Mouse (Mus musculus) stomach, postnatal 0 days (tissue): ENCODE measurements around the gene Defb36. TPM values are rescaled to one million over a fixed set of nuclear protein-coding genes. Genes with fewer than 3 reads are reported as not detected.

ENCODE experiments used
- ATAC-seq: fragments of 200-750 bp; cut with Nextera tagmentation; 2 replicates; pipeline ENCODE4 v1.8.0; 2017; ENCODE audit not compliant: low FRiP score, low TSS enrichment
- DNase-seq: peaks from one replicate; pipeline ENCODE4 v3.0.0-alpha.2; 2016; ENCODE audit warnings: low spot score
- H3K27ac ChIP-seq: fragments of 300-500 bp; sonication (generic); replicated peaks from 2 replicates; pipeline ENCODE4 v1.5.1; 2014; ENCODE audit warnings: mild to moderate bottlenecking, control low read depth
- H3K27me3 ChIP-seq: fragments of 300-500 bp; sonication (generic); 2 replicates; pipeline ENCODE4 v1.6.1; 2014; ENCODE audit warnings: low read length; ENCODE audit not compliant: control insufficient read depth, insufficient read depth
- H3K36me3 ChIP-seq: fragments of 300-500 bp; sonication (generic); 2 replicates; pipeline ENCODE4 v1.6.1; 2014; ENCODE audit warnings: low read length, mixed read lengths; ENCODE audit not compliant: control insufficient read depth, insufficient read depth
- H3K4me1 ChIP-seq: fragments of 300-500 bp; sonication (generic); replicated peaks from 2 replicates; pipeline ENCODE4 v1.6.1; 2014; ENCODE audit warnings: antibody characterized with exemption; ENCODE audit not compliant: control insufficient read depth, insufficient read depth
- H3K4me2 ChIP-seq: fragments of 300-500 bp; sonication (generic); replicated peaks from 2 replicates; pipeline ENCODE4 v1.6.1; 2014; ENCODE audit warnings: low read depth, mild to moderate bottlenecking, control low read depth, moderate library complexity
- H3K4me3 ChIP-seq: fragments of 300-500 bp; sonication (generic); 2 replicates; pipeline ENCODE4 v1.5.1; 2014; ENCODE audit warnings: low read depth, low read length, control low read depth
- H3K9ac ChIP-seq: fragments of 300-500 bp; sonication (generic); 2 replicates; pipeline ENCODE4 v1.6.1; 2014; ENCODE audit warnings: mild to moderate bottlenecking, low read length, control low read depth, mixed read lengths
- H3K9me3 ChIP-seq: fragments of 300-500 bp; sonication (generic); 2 replicates; pipeline ENCODE4 v1.6.1; 2016; ENCODE audit warnings: low read length; ENCODE audit not compliant: control insufficient read depth
- CTCF ChIP-seq: IDR thresholded peaks from 2 replicates; pipeline ENCODE4 v1.5.1; 2016; ENCODE audit warnings: antibody characterized with exemption, low read depth, mild to moderate bottlenecking, moderate library complexity
- EP300 ChIP-seq: optimal IDR thresholded peaks from 2 replicates; pipeline ENCODE3; 2016; ENCODE audit warnings: antibody characterized with exemption
- WGBS: fragments of 180-500 bp; shearing (Covaris S2); extraction: QIAGEN DNeasy Blood & Tissue Kit; methylation state at CpG from one replicate; pipeline ENCODE4 v1.1.7; 2014; 5-methylcytosine and 5-hydroxymethylcytosine counted together
- polyA plus RNA-seq: library from polyadenylated mRNA; unstranded; fragments of >200 nt; fragmentation: Nextera tagmentation; extraction: Ambion mirVana; gene quantifications from 2 replicates; pipeline ENCODE4 v1.2.1, GENCODE M21; 2015

The Defb36 gene
- 0.23 TPM in 1 of 2 replicates, not detected in the other for polyA plus RNA-seq

DNA sequence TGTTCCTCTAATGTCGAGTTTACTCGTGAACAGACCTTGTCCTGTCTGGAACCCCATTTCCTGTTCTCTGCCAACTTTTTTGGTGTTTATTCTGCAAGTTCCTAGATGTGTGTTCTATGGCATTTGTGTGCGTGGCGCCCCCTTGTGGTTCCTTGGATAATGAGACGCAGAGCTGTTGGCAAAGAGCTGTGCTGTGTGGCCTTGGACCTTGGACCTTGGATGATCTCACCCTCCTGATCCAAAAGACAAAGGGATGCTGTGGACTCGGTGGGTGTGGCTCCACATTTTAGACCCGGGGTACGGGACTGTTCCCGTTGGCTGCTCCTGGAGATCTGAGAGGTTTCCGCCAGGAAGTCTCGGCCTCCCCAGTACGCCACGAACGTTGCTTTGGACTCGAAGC is at the start of gene Defb36:
Gene Defb36 (plus strand): TSS at position 271 of the 400 bp plus-strand sequence.
- ATAC-seq: 0 out of 2 replicates have a peak, but pooled peaks have one; percentile 22

DNA sequence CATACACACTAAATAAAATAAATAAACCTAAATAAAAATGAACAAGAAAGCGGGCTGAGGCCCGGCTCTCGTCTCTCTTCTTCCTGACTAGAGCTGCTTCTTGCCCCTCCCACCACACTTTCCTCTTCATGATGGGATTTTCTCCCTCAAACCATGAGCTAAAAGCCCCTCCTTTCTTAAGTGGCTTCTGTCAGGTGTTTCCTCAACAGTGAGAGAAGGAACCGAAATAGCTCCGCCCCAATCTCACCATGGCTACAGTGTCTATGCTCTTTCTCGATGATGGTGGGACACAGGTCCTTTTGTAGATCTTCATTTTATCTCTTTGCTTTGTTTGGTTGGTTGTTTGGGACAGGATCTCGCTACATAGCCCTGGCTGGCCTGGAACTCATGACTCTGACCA is 47.5 kb upstream of the Defb36 start:
- 84% methylated on average over 7 of the region's 7 CpGs for WGBS

More for the DNA sequence above, at the start of gene Defb36:
- Histone ChIP-seq H3K4me2 (no peak within 1 kb of the TSS), H3K9ac (no peak within 1 kb of the TSS), H3K4me3 (no peak within 1 kb of the TSS), H3K36me3 (no peaks in the 10 kb centered on the region), H3K27me3 (no peaks in the 10 kb centered on the region), H3K4me1 (no peaks in the 10 kb centered on the region), H3K9me3 (no peaks in the 10 kb centered on the region), H3K27ac (no peak within 1 kb of the TSS)
- TF ChIP-seq EP300 (no peak), CTCF (peak; percentile 64)
- 81% methylated on average over 15 of the region's 15 CpGs for WGBS
- peak; percentile 49 for DNase-seq

DNA sequence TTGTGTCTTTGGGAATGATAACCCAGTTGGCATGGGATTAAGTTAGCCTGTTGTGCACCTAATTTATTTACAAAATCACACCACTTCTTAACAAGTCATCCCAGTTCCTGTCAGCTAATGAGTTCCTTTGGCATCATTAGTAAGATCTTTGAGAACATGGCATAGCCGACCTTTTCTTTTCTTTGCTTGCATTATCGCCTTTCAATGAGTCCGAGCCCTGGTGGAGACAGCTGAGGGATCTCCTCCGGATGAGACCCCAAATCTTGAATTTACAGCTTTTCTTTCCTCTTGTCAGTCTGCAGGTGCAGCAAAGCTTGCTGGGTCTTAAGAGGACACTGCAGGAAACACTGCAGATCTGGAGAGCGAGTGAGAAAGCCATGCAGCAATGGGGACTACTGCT is 35.1 kb upstream of the Defb36 start, which contains the start of gene Gm17416:
Gene Gm17416 (plus strand): TSS at position 301 of the 400 bp plus-strand sequence.
- no peaks in the 10 kb centered on the region for H3K27me3 ChIP-seq
- no peaks in the 10 kb centered on the region for H3K9me3 ChIP-seq
- no peak within 1 kb of the TSS for H3K4me2 ChIP-seq
- no peaks in the 10 kb centered on the region for H3K4me1 ChIP-seq
- DNase-seq (no peak), ATAC-seq (no peak)
- TF ChIP-seq EP300 (no peak), CTCF (no peak)
- no peak within 1 kb of the TSS for H3K27ac ChIP-seq
- H3K36me3 ChIP-seq: no peaks in the 10 kb centered on the region
- no peak within 1 kb of the TSS for H3K9ac ChIP-seq
- H3K4me3 ChIP-seq: no peak within 1 kb of the TSS
- WGBS: 90% methylated on average over 5 of the region's 5 CpGs

More for the DNA sequence above, 47.5 kb upstream of the Defb36 start:
- no peaks in the 10 kb centered on the region for H3K36me3 ChIP-seq
- ATAC-seq (no peak), DNase-seq (no peak)
- TF ChIP-seq EP300 (no peak), CTCF (no peak)
- H3K9ac ChIP-seq: no peak overlapping the region
- no peak overlapping the region for H3K27ac ChIP-seq
- H3K27me3 ChIP-seq: no peaks in the 10 kb centered on the region
- H3K4me1 ChIP-seq: no peaks in the 10 kb centered on the region
- no peak overlapping the region for H3K4me3 ChIP-seq
- no peaks in the 10 kb centered on the region for H3K9me3 ChIP-seq
- H3K4me2 ChIP-seq: no peak overlapping the region

DNA sequence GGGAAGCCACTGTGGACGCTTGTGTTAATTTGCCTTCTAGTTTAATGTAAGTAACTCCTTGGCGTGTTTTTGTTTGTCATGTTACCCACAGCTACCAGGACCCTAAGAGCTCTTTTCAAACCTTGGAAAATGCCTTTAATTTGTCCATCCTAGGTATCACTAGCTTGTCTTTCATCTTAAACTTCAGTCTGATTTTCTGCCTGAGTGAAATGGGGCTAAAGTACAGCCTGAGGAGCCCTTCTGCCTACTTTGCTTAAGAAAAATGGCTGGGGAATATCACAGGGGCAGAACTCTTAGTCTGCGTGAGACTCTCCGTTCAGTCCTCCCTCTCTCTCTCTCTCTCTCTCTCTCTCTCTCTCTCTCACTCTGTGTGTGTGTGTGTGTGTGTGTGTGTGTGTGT is 34.2 kb upstream of the Defb36 start:
- H3K9me3 ChIP-seq: no peaks in the 10 kb centered on the region
- H3K4me1 ChIP-seq: no peaks in the 10 kb centered on the region
- no peak overlapping the region for H3K9ac ChIP-seq
- 62% methylated on average over 4 of the region's 4 CpGs for WGBS
- H3K36me3 ChIP-seq: no peaks in the 10 kb centered on the region
- no peak overlapping the region for H3K4me3 ChIP-seq
- H3K4me2 ChIP-seq: no peak overlapping the region
- no peaks in the 10 kb centered on the region for H3K27me3 ChIP-seq
- ATAC-seq (no peak), DNase-seq (no peak)
- TF ChIP-seq EP300 (no peak), CTCF (no peak)
- no peak overlapping the region for H3K27ac ChIP-seq

DNA sequence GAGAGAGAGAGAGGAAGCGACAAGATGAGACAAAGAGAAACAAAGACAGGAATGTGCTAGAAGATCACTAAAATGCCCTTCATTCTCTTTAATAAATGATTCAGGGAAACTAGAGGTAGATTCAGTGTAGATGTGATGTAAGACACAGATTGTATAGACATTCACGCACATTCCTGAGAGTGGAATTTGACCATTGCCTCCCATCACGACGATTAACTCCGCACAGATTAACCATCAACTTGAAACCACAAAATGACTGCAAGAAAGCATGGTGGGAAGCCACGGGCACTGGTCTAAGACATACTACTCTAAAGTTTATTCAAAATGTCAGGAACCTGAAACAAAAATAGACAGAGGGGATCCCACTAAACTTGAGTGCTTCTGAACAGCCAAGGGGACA is 33.8 kb upstream of the Defb36 start:
- DNase-seq (no peak), ATAC-seq (no peak)
- Histone ChIP-seq H3K9ac (no peak overlapping the region), H3K27ac (no peak overlapping the region), H3K4me2 (no peak overlapping the region), H3K4me3 (no peak overlapping the region), H3K9me3 (no peaks in the 10 kb centered on the region), H3K36me3 (no peaks in the 10 kb centered on the region), H3K4me1 (no peaks in the 10 kb centered on the region), H3K27me3 (no peaks in the 10 kb centered on the region)
- no peak for TF ChIP-seq EP300
- 56% methylated on average over 6 of the region's 6 CpGs for WGBS

DNA sequence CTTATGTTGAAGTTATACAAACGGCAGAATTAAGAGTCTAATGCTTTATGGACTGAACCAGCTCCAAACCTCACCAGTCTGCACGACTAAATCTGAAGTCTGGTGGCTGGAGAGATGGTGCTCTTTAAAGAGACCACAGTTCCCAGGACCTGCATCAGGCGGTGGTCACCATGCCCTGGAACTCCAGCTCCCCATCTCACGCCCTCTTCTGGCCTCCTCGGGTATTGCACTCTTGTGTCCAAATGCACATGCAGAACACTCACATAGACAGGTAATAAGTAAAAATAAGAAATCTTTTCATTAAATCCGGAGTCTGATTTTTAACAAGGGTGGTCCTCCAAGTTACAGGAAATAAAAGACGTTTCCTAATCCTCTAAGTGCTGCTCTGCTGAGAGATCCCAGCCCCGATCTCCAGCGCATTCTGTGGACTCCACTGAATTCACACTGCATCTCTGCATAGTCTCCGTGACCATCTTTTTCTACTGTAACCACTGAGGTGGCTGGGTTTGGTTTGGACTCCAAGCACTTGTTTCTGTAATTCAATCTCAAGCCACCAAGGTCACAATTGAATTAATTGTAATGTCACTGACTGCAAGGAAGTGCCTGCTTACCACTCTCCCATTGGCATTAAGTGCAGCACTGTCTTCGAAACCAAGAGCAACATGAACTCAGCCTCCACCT is 31.9 kb upstream of the Defb36 start, which contains the start of gene Defb21:
Gene Defb21 (plus strand): TSS at position 631 of the 681 bp plus-strand sequence.
- Histone ChIP-seq H3K36me3 (no peaks in the 10 kb centered on the region), H3K27ac (no peak within 1 kb of the TSS), H3K4me1 (no peaks in the 10 kb centered on the region), H3K9me3 (no peaks in the 10 kb centered on the region), H3K4me2 (no peak within 1 kb of the TSS), H3K27me3 (no peaks in the 10 kb centered on the region), H3K4me3 (no peak within 1 kb of the TSS), H3K9ac (no peak within 1 kb of the TSS)
- TF ChIP-seq EP300: no peak
- peak; percentile 55 for TF ChIP-seq CTCF
- ATAC-seq (no peak), DNase-seq (no peak)
- WGBS: 58% methylated on average over 11 of the region's 11 CpGs
